Mouse (Mus musculus) lung, embryonic 16.5 days (tissue): Measurements from ENCODE around the gene Atp9a. TPM values are rescaled to one million over a fixed set of nuclear protein-coding genes. Genes with fewer than 3 reads are reported as not detected.

Experiments used
- ATAC-seq: fragments of 200-750 bp; cut with Nextera tagmentation; 2 replicates; pipeline ENCODE4 v1.8.0; 2017; ENCODE audit warnings: low read depth, mild to moderate bottlenecking, moderate library complexity
- H3K27ac ChIP-seq: fragments of 300-500 bp; sonication (generic); 2 replicates; pipeline ENCODE4 v1.5.1; 2014; ENCODE audit warnings: mild to moderate bottlenecking, control low read depth, low read length
- H3K27me3 ChIP-seq: fragments of 300-500 bp; sonication (generic); 2 replicates; pipeline ENCODE4 v1.6.1; 2014; ENCODE audit warnings: low read depth, low read length, mixed read lengths; ENCODE audit not compliant: control insufficient read depth, insufficient read depth
- H3K36me3 ChIP-seq: fragments of 300-500 bp; sonication (generic); 2 replicates; pipeline ENCODE4 v1.6.1; 2014; ENCODE audit warnings: low read length; ENCODE audit not compliant: control insufficient read depth, insufficient read depth
- H3K4me1 ChIP-seq: fragments of 300-500 bp; sonication (generic); replicated peaks from 2 replicates; pipeline ENCODE4 v1.6.1; 2014; ENCODE audit warnings: low read length, mixed read lengths; ENCODE audit not compliant: control insufficient read depth, insufficient read depth
- H3K4me2 ChIP-seq: fragments of 300-500 bp; sonication (generic); 2 replicates; pipeline ENCODE4 v1.6.1; 2014; ENCODE audit warnings: low read depth, low read length, control low read depth
- H3K4me3 ChIP-seq: fragments of 300-500 bp; sonication (generic); 2 replicates; pipeline ENCODE4 v1.5.1; 2014; ENCODE audit warnings: mild to moderate bottlenecking, low read length, control low read depth
- H3K9ac ChIP-seq: fragments of 300-500 bp; sonication (generic); 2 replicates; pipeline ENCODE4 v1.6.1; 2014; ENCODE audit warnings: low read length, control low read depth
- H3K9me3 ChIP-seq: fragments of 300-500 bp; sonication (generic); 2 replicates; pipeline ENCODE4 v1.6.1; 2016; ENCODE audit warnings: low read length; ENCODE audit not compliant: control insufficient read depth
- WGBS: fragments of 180-500 bp; shearing (Covaris S2); extraction: QIAGEN DNeasy Blood & Tissue Kit; methylation state at CpG from one replicate; pipeline ENCODE4 v1.1.7; 2014; 5-methylcytosine and 5-hydroxymethylcytosine counted together
- polyA plus RNA-seq: library from polyadenylated mRNA; unstranded; fragments of >200 nt; fragmentation: Nextera tagmentation; extraction: Ambion mirVana; gene quantifications from 2 replicates; pipeline ENCODE4 v1.2.1, GENCODE M21; 2015

The Atp9a gene
- polyA plus RNA-seq, 1 experiment from 2014 or later, result 12.2 TPM

DNA sequence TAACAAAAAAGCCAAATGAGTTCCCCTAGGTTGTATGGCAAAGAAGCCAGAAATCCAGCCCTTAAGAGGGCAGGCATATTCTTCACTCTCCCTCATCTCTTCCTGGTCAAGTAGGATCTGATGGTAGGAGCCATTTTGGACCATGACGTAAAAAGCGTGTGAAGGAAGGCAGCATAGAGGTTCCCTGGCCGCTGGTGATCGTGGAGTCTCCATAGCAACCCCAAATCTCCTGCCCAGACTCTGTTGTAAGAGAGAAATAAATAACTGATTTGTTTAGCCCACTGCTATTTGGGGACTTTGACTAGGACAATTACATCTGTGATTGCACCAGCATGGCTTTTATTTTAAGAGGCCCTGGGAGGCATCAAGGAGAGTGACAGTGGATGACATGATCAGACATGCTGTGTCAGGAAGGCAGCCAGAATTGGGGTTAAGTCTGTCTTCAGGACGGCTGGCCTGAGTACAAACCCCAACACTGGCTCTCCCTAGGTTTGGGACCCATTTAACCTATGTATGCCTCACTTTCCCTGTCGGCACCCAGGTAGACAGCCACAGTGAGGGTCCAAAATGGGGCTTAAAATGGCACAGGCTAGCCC is 132.5 kb downstream of the Atp9a start:
- peaks cover 15% of the 10 kb centered on the region for H3K4me1 ChIP-seq
- no peak overlapping the region for H3K4me3 ChIP-seq
- no peaks in the 10 kb centered on the region for H3K9me3 ChIP-seq
- WGBS, result 72% methylated on average over 6 of the region's 6 CpGs
- H3K4me2 ChIP-seq, result no peak overlapping the region
- H3K9ac ChIP-seq, result no peak overlapping the region
- no peaks in the 10 kb centered on the region for H3K36me3 ChIP-seq
- no peaks in the 10 kb centered on the region for H3K27me3 ChIP-seq
- no peak overlapping the region for H3K27ac ChIP-seq
- ATAC-seq, result no peak

DNA sequence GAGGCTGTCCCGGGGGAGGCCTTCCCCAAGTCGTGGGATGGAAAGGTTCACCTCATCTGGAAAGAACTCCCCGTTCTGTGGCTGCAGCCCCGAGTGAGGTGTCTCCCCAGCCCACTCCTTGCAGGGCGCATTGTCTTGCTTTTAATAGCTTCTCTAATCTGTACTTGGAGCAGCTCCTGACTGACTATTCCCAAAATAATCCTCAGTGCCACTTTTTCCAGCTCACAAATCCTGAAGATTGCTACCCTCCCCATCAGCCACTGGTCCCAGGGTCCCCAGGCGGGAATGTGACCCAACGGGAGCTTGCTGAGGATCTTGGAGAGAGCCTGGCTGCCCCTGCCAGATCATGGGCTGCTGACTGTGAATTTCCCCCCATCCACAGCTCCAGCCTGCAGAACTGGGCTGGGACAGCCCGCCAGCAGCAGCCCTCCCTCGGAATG is 134.1 kb downstream of the Atp9a start:
- Histone ChIP-seq H3K4me2 (no peak overlapping the region), H3K9ac (no peak overlapping the region), H3K4me1 (peaks cover 14% of the 10 kb centered on the region), H3K4me3 (no peak overlapping the region), H3K27me3 (no peaks in the 10 kb centered on the region), H3K36me3 (no peaks in the 10 kb centered on the region), H3K27ac (no peak overlapping the region), H3K9me3 (no peaks in the 10 kb centered on the region)
- ATAC-seq, result no peak
- 58% methylated on average over 9 of the region's 9 CpGs for WGBS

DNA sequence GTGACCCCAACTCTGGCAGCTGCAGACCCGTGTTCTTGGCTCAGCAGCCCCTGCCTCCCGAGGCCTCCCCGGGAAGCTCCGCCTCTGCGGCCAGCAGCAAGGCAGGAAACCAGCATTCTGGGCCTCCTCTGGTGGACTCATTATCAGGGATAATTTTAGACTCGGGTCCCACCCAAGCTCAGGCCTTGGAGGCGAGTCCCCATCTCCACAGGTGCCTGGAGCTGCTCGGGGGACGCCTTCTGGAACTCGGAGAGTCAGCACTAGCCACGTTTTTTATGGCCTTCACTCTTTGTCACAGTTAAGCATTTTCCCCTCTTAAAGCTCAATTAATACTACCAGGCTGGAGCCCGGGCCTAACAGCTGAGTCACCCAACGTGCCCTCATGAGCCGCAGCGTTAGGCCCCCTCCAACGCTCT is 137.5 kb downstream of the Atp9a start:
- no peaks in the 10 kb centered on the region for H3K36me3 ChIP-seq
- no peak for ATAC-seq
- H3K9ac ChIP-seq, result no peak overlapping the region
- no peak overlapping the region for H3K4me3 ChIP-seq
- peaks cover 30% of the 10 kb centered on the region for H3K4me1 ChIP-seq
- no peak overlapping the region for H3K4me2 ChIP-seq
- H3K9me3 ChIP-seq, result no peaks in the 10 kb centered on the region
- WGBS, result 26% methylated on average over 16 of the region's 16 CpGs
- H3K27ac ChIP-seq, result no peak overlapping the region
- peaks cover 22% of the 10 kb centered on the region for H3K27me3 ChIP-seq

DNA sequence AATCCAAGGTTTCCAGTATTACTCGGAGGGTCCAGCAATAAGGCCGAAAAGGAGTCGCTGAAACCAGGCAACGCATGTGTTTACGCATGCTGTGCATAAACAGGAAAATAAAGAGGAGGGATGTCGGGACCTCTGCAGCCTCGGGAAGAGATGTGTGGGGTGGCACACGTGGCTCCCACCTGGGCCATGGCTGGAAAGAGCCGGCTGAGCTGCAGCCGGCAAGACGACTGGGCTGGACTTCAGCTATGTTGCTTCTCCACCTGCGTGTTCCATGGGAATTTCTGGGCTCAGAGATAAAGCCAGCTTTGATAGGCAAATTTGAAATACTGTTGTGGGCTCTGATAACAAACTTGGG is 139.8 kb downstream of the Atp9a start:
- Histone ChIP-seq H3K27me3 (peaks cover 25% of the 10 kb centered on the region), H3K4me2 (peak overlapping the region; percentile 77), H3K4me3 (no peak overlapping the region), H3K4me1 (peaks cover 30% of the 10 kb centered on the region), H3K9ac (no peak overlapping the region), H3K36me3 (no peaks in the 10 kb centered on the region), H3K9me3 (no peaks in the 10 kb centered on the region), H3K27ac (no peak overlapping the region)
- WGBS, result 14% methylated on average over 12 of the region's 12 CpGs
- 0 out of 2 replicates have a peak, but pooled peaks have one; percentile 4 for ATAC-seq

DNA sequence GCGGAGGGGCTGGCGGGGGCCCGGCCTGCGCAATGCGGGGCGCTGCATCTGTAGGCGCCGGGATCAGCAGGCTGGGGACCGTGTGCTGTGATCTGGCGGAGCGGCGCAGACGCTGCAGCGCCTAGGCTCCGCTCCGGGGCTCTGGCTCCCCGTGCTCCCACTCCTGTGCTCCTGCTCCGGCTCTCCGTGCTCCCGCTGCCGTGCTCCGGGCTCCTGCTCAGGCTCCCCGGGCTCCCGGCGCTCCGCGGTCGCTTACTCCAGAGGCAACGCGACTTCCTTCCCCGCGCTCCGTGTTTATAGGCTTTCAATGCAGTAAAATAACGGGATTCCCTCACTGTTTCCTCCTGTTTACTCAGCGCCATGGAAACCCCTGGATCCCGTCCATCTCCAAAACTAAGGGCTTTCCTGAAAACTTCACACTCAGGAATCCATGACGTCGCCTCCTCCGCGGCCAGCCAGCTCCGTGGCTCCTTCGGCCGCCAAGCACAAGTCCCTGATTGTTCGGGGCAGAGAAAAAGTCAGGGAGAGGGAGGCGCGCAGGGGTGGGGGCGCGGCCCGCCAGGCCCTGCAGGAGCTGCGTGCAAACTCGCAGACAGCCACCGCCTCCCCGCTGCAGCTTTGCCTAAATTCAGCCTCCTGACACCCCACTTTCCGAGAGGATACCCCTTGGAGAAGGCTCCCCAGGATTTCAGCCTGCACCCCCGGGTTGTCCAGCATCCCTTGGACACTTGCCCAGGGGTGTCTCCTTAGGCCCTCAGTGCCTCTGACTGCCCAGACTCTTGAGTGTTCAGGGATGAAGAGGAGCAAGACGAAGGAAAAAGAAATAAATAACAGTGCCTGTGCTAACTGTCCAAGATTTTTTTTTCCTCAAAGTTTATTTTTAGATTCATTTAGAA is 140.5 kb downstream of the Atp9a start, which contains the start of gene Nfatc2:
TSS of gene Nfatc2 (minus strand) at position 167 of the 896 bp plus-strand sequence.
- peak; percentile 90 for ATAC-seq
- Histone ChIP-seq H3K27ac (no peak within 1 kb of the TSS), H3K36me3 (no peaks in the 10 kb centered on the region), H3K9me3 (no peaks in the 10 kb centered on the region), H3K4me2 (peak within 1 kb of the TSS; percentile 77), H3K4me1 (peaks cover 30% of the 10 kb centered on the region), H3K4me3 (peak within 1 kb of the TSS; percentile 45), H3K9ac (peak within 1 kb of the TSS; percentile 49), H3K27me3 (peaks cover 25% of the 10 kb centered on the region)
- WGBS, result under 1% methylated on average over 49 of the region's 56 CpGs

DNA sequence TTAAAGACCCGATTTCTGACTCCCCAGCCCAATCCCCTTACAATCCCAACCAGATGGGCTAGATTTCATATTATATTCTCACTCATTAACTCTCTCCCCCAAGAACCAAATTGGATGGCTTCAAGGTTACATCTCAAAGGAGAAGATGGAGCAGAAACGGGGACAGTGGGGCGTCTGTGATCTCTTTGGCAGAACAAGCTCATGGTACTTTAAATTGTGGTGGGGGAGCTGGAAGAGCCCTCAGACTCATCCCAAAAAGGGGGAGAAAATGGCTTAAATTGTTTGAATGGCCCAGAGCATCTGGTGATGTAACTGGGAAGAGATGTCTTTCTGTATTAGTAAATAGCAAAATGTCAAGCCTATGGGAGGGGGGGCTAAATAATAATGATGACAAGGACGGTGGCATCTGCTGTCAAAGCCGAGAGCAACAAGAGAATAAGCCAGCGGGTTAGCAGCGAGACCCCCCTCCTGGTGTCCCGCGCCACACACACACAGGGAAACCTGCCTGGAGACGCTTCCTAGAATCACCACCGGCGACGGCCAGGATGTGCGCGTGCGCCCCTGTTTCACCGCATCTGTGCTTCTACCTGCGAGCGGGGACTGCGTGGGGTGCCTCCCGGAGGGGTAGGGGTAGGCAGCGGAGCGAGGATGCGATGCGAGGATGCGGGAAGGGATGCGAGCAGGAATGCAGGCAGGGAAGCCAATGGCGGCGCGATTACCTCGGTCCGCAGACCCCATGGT is 141.3 kb downstream of the Atp9a start:
- no peak for ATAC-seq
- 3% methylated on average over 31 of the region's 32 CpGs for WGBS
- peaks cover 30% of the 10 kb centered on the region for H3K4me1 ChIP-seq
- peak overlapping the region; percentile 49 for H3K9ac ChIP-seq
- H3K4me2 ChIP-seq, result peak overlapping the region; percentile 77
- no peaks in the 10 kb centered on the region for H3K36me3 ChIP-seq
- no peaks in the 10 kb centered on the region for H3K9me3 ChIP-seq
- no peak overlapping the region for H3K27ac ChIP-seq
- peaks cover 25% of the 10 kb centered on the region for H3K27me3 ChIP-seq
- H3K4me3 ChIP-seq, result peak overlapping the region; percentile 45

DNA sequence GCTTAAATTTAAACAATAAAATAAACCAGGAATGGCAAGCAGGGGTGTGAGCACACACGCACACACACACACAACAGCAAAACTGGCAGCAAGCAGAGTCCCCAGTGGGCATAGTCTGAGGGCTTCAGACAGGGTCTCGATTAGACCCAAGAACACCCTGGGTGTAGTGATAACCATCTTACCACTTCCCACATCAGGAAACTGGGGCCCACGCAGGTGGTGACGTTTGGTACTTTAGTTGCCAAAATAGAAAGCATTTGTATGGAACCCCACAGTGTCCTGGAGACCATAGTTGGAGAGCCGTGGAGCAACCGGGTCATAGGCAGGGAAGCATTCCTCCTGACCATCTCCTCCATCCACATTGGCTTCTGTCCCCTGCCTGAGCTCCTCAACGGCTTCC is 146.5 kb downstream of the Atp9a start:
- Histone ChIP-seq H3K36me3 (no peaks in the 10 kb centered on the region), H3K4me3 (no peak overlapping the region), H3K4me1 (peaks cover under 1% of the 10 kb centered on the region), H3K9ac (no peak overlapping the region), H3K4me2 (no peak overlapping the region), H3K9me3 (no peaks in the 10 kb centered on the region), H3K27me3 (peaks cover 13% of the 10 kb centered on the region), H3K27ac (no peak overlapping the region)
- WGBS, result 77% methylated on average over 7 of the region's 7 CpGs
- no peak for ATAC-seq

DNA sequence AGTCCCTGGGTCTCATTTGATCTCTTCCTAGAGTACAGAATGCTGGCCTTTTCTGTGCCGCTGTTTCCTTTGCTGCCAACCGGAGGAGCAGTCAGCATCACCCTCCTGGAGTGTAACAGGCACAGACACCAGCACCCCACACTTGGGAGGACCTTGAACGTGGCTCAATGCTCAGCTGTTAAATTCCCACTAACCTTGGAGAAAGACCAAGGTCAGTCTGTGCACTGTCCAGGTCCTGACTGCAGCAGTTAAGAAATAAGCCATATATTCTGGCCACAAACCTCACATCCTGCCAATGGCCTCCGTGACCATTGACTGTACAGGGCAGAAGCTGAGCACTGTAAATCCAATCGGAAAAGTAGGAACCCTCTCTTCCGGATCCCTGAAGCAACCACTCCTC is 148.5 kb downstream of the Atp9a start:
- Histone ChIP-seq H3K4me3 (no peak overlapping the region), H3K27me3 (peaks cover 17% of the 10 kb centered on the region), H3K27ac (no peak overlapping the region), H3K36me3 (no peaks in the 10 kb centered on the region), H3K9ac (no peak overlapping the region), H3K4me1 (peaks cover 3% of the 10 kb centered on the region), H3K4me2 (no peak overlapping the region), H3K9me3 (no peaks in the 10 kb centered on the region)
- no peak for ATAC-seq
- 75% methylated on average over 6 of the region's 6 CpGs for WGBS

DNA sequence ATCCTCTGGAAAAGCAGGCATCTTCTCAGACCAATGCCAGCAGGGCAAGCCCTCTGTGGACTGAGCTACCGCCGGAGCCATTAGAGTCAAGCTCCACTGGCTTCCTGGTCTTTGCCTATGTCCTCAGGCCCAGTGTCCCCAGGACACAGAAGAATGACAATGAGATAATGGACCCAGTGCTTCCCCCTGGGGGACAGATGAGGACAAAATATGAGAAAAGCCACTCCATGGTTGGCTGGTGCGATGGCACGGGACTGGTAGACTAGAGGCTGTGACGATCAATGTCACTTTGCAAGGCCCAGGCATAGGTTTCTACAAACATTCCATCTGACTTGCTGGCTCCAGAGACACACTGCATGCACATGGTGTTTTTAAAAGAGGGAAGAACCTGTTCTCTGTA is 149.2 kb downstream of the Atp9a start:
- Histone ChIP-seq H3K4me1 (peaks cover 3% of the 10 kb centered on the region), H3K36me3 (no peaks in the 10 kb centered on the region), H3K27me3 (peaks cover 17% of the 10 kb centered on the region), H3K27ac (no peak overlapping the region), H3K9ac (no peak overlapping the region), H3K9me3 (no peaks in the 10 kb centered on the region), H3K4me3 (no peak overlapping the region), H3K4me2 (no peak overlapping the region)
- WGBS, result 86% methylated on average over 5 of the region's 5 CpGs
- no peak for ATAC-seq
